Mouse (Mus musculus): ENCODE data around the gene Slc9a4.

DNA sequence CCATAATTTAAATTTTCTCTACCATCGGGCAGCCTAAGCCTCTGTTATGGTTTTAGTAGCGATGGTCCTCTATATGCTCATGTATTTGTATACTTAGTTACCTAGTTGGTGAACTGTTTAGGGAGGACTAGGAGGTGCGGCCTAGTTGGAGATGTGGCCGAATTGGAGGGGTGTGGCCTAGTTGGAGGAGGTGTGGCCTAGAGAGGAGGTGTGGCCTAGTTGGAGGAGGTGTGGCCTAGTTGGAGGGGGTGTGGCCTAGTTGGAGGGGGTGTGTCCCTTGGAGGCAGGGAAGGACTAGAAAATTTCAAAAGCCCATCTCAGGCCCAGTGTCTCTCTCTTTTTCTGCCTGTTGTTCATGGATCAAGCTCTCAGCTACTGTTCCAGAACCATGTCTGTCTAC is 91.6 kb downstream of the Slc9a4 start:
- TF ChIP-seq CTCF (IDR thresholded peaks at IDR 0.05; ENCODE audit: control insufficient read depth, insufficient read depth, insufficient replicate concordance, low read depth, low read length): no peak
- no peak for TF ChIP-seq POLR2A (IDR thresholded peaks at IDR 0.05; ENCODE audit: control insufficient read depth, low read depth, low read length)
